Mouse (Mus musculus) adrenal gland, adult 8-10 months (tissue): ENCODE results near the gene Gm26938. TPM values are rescaled to one million over a fixed set of nuclear protein-coding genes. Genes with fewer than 3 reads are reported as not detected.
A peak's percentile ranks its signal among the peaks of the same experiment; 100 is the strongest.

ENCODE experiments used
- DNase-seq: peaks from one replicate; pipeline ENCODE4 v3.0.0; 2022
- total RNA-seq, 4 experiments: library from RNA; stranded (reverse); gene quantifications; 2 replicates each; pipeline ENCODE4 v1.2.4; 2022

Gene Gm26938
- total RNA-seq, 4 experiments from 2014 or later = not detected

DNA sequence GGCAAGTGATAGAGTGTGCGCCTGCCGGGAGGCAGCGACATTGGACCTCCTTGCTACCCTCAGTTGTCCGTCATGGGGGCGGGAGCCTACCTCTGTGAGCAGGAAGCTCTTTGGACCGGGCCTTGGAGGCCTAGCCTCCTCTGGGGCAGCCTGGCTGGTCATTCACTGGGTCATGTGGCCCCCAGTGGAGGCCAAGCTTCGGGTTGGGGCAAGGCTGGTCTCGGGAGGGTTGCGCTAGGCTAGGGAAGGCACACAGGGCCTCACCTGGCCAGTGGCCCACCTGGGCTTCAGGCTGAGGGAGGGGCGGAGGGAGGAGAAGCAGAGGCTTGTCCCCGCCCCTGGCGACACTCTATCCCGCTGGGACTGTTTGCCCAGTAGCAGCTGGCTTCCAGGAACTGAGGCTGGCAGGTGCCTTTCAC is 12.2 kb downstream of the Gm26938 start:
- no peak for DNase-seq

DNA sequence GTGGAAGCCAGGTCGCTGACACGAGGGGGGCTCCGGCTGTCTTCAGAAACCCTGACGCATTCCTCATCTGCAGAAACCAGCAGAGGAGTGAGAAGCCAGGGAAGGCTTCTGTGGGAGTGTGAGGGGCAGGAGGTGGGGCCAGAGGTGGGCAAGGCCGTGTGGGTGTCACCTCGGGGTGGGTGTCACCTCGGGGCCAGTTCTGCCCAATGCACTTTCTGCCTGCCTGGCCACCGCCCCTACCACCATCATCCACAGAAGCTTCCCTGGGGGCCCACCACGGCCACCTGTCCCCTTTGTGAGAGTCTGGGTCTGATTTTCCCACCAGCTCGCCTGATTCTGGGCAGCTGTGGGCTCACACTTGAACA is 13.1 kb downstream of the Gm26938 start:
- no peak for DNase-seq

DNA sequence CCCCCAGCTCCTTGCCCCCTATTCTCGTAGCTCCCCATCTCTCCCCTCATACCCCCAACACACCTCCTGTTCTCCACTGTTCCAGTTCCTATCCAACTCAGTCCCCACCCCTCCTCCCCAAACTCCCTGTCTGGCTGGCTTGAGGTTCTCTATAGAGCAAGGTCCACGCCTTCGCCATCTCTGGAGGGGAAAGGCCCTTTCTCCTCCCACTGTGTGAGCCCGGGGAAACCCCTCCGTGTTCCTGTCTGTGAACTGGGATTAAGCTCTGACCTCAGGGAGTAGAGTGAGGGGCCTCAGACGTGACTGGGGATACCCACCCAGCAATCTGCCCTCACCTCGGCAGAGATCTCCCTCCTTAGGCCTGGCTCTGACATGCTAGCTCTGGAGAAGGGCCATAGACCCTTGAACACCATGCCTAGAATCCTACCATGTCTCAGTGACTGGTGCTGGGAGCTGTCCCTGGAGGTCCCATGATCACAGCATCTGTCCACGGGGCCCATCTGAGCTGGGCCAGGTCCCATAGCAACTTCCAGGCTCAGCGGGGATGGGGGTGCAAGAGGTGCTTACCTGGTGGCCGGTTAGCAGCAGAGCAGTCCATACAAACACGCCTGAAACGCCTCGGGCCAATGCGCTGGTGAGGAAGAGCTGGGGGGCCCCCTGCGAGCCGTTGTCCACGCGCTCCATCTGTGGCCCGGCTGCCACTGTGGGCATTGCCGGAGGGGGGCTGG is 13.6 kb downstream of the Gm26938 start:
- no peak for DNase-seq

DNA sequence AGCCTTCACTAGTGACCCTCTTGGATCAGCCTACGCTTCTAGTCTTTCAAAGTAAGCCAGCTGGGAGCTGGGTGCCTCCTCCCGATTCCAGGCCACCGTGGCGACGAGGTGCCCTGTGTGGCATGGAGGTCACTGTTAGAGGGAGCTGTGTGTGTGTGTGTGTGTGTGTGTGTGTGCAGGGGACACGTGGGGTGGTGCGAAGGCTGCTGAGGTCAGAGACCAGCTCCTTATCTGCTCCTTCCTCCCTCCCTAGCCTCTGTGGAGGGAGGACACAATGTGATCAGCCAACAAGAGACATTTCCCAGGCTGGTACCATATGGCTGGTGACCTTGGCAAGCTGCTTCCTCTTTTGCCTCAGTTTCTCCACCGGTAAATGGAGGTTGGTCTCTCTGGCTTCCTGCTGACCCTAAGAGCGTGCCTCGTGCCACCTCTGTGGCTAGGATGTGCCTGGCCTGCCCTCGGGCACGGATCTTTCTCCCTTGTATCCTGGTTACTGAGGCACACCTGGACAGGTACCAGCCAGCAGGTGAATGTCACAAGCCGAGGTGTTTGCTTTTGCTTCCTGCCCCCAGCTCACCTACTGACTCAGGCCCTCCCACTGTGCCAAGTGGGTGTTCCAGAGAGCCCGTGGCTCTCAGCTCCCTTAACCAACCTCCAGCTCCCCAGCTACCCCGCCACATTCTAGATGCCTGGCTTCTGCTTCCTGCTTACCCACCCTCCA is 14.4 kb downstream of the Gm26938 start:
- no peak for DNase-seq

- DNase-seq = no peak
Measured at GRCm38 (mm10) chr5:139809397-139809796, 16.8 kb downstream of the Gm26938 start.

- no peak for DNase-seq
Measured at GRCm38 (mm10) chr5:139805924-139806323, 20.3 kb downstream of the Gm26938 start.

GRCm38 (mm10) chr5:139804573-139805111 is 21.6 kb downstream of the Gm26938 start:
- no peak for DNase-seq

DNA sequence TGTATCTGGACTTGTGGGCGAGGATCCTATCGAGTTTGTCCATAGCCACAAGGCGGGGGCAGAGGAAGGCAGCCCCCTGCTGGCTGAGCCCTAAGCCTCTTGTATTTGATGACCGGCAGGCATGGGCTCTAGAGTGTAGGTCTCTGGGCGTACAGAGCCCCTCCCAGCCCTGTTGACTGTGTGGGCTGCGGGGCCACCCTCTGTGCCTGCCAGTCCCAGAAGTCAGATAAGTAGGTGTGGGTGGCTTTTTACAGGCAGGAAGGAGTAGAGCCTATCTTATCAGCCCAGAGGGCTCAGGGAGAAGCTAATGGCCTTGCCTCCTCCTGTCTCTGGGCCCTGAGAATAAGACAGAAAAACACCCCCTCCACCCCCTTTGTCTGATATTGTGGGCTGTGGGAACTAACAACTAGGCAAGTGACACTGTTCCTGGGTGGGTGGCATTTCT is 22.1 kb downstream of the Gm26938 start:
- no peak for DNase-seq

DNA sequence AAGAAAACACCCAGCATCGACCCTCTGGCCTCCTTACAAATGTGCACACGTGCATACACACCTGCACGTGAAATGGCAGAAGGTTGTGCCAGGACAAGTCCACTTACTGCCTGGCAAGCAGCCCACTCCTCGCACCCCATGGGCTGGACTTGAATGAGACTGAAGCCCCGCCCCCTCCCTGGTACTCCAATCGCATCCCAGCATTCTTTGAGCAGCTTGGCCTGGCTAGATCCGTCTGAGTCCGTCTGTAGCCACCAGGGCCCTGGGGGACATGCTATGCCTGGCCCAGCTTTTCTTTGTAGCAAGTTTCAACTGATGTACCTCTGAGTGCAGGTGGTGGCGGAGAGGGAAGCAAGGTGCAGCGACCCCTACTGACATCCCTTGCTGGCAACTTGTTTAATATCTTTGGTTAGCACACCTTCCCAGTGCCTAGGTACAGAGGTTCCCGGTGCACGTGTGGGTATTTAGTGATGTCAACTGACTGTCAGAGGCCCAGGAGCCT is 22.6 kb downstream of the Gm26938 start:
- DNase-seq = no peak

DNA sequence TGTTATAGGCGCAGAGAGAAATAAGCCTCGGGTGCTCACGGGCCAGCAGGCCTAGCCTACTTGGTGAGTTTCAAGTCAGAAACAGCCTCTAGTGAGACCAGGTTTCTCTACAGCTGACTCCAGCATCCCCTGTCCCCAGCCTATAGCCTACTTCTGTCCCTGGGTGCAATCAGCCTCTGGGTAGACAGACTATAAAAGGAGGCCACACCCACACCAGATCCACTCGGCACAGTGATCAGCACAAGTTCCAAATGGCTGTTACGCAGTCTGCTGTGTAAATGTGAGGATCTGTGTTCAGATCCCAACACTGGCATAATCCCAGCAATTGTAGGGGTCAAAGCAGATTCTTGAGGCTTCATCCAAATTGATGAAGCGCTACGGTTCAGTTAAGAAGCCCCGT is 23.0 kb downstream of the Gm26938 start:
- DNase-seq = no peak

DNA sequence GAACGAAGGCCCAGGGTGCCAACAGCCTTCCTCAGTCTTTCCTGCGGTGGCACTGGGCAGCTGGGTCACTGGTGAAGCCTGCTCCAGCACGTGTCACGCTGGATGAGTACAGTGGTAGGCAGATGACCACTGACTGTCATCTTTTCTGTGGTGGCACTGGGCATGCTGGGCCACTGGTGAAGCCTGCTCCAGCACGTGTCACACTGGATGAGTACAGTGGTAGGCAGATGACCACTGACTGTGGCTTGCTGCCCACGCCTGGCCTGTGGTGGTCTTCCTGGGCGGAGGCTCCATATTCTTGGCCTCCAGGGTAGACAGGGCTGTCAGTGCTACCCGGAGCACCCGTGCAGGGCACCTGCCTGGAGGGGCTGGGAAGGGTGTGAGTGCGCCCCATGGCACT is 24.3 kb downstream of the Gm26938 start:
- DNase-seq = no peak

- no peak for DNase-seq
Measured at GRCm38 (mm10) chr5:139801231-139801630, 25.0 kb downstream of the Gm26938 start.

- no peak for DNase-seq
Measured at GRCm38 (mm10) chr5:139799801-139800590, 26.2 kb downstream of the Gm26938 start.

DNA sequence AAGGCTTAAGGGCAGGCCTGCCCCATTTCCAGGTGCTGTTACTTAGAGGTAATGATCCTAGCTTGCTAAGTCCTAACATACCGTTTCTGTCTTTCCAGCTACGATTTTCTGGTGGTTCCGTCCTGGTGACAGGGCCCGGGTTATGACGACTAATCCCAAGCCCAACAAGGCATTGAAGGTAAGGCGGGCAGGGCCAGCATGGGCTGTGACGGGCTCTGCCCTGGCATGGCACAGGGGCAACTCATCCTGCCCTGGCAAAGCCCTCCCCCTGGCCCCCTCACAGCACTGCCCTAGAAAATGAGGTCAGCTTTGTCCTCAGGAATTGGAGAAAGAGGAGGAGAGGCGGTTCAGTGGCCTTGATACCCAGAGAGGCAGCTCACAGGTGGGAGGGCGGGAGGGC is 27.2 kb downstream of the Gm26938 start:
- no peak for DNase-seq

DNA sequence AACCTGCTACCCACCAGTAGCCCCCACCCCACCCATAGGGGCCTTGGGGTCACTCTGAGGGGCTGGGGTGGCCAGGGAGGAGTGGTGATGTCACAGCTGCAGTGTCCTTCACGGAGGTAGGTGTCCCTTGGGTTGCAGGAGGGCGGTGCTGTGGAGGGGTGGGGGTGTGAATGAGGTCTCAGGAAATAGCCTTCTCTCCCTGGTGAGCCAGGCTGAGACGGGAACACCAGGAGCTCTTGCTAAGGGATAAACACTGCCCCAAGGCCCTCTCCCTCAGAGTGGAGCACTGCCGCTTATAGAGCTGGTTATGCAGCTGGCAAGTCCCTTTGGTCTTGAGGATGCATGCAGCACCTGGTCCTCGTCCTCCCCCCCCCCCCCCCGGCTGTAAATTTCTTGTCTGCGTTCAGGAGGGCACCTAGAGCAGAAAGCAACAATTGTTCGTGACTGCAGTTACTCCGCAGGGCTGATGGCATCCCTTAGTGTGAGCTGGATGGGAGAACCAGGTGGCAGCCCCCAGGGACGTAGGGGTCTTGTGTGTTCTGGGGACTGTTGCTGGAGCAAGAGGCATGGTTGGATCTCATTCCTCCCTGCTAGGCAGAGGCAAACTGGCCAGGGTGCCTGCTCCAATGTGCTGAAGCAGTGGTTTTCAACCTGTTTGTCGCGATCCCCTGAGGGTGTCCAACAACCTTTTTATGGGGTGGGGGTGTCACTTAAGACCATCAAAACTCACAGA is 27.9 kb downstream of the Gm26938 start:
- no peak for DNase-seq

DNA sequence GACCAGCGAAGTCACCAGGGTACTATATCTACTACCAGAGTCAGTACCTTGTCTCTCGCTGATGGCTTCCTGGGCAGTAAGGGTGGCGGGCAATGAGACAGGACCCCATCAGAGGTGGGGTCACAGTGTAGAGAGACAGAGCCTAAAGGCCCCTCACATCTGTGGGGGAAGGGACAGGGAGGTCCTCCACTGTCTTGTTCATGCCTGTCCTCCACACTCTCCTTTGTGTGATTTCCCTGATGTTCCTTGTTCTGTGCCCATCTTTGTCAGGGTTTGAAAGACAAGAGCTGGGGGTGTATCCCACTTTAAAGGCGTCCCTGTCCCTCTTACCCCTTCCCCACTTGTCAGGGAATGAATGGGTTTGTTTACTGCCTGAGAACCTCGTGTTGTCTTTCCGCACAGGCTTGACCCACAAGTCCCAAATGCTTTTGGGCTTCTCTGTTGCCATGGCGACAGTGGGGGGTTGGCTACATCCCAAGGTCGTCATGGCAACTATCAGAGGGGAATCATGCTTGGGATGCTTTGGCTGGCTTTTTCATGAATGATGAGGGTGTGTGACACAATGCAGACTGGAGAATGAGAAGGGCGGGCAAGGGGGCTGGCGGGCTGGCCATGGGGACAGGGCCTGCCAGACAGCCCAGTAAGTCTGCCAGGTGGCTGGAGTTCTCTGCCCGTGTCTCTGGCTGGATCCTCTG is 28.6 kb downstream of the Gm26938 start:
- peak; percentile 93 for DNase-seq

DNA sequence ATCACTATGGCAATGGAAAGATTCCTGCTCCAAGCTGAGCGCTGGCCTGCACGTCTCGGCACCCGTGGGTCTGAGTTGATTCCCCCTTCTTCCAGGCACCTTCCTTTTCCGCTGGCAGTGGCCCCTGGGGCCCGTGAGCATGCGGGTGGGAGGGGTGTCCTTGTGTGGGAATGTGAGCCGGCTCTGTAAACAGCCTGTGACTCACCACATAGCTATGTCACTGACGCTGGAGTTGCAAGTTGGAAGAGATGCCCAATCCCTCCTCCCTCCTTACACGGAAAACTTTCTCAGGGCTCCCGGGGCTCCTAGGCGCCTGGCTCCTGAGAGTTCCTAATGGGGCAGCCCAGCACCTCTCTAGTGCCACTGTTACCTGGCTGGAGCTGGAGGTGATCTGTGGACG is 29.3 kb downstream of the Gm26938 start:
- DNase-seq = peak; percentile 93

GRCm38 (mm10) chr5:139796001-139796620 is 30.1 kb downstream of the Gm26938 start:
- DNase-seq = no peak

DNA sequence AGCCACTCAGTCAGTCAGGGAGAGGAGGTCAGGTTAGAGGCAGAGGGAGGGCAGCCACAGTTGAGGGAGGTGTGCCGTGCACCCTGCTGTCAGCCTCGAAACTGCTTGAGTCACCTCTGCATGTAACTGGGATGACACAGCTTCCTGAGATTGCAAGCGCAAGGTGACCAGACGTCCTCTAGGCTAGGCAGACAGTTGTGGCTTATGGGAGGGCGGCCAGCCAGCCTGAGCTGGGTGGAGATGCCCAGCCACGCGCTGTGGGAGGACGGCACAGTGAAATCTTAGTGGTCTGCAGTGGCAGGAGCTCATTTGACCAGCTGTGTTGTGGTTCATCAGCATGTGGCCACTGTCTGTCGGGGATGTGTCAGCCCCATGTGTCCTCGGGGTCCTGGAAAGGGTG is 31.3 kb downstream of the Gm26938 start:
- DNase-seq = peak; percentile 82

DNA sequence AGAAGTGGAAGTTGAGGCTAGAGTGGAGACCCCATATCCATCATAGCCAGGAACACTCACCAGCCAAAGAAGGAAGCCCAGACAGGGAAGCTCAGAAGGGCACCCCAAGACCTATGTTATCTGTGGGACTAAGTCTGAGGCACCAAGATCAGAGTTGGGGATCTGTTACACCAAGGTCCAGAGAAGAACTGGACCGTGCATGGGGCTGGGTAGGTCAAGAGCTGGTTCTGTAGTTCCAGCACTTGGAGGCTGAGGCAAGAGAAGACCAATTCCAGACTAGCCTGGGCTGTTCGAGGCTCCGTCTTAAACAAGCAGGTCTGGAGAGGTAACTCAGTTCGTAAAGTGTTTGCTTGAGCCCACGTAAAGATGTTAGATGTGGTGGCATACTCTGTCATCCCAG is 32.1 kb downstream of the Gm26938 start:
- no peak for DNase-seq
